Mouse (Mus musculus) hindbrain, embryonic 11.5 days (tissue): Measurements from ENCODE around the gene Mzf1. TPM values are rescaled to one million over a fixed set of nuclear protein-coding genes. Genes with fewer than 3 reads are reported as not detected.

Experiments
- ATAC-seq: fragments of 200-750 bp; cut with Nextera tagmentation; 2 replicates; pipeline ENCODE4 v1.8.0; 2017; ENCODE audit warnings: mild to moderate bottlenecking, moderate TSS enrichment, moderate library complexity; ENCODE audit not compliant: low FRiP score
- DNase-seq: peaks from one replicate; pipeline ENCODE4 v3.0.0-alpha.2; 2015; ENCODE audit warnings: low spot score
- H3K27ac ChIP-seq: fragments of 300-500 bp; sonication (generic); 2 replicates; pipeline ENCODE4 v1.5.1; 2014; ENCODE audit warnings: mild to moderate bottlenecking, low read depth, low read length
- H3K27me3 ChIP-seq: fragments of 300-500 bp; sonication (generic); 2 replicates; pipeline ENCODE4 v1.6.1; 2014; ENCODE audit warnings: mild to moderate bottlenecking, low read length, moderate library complexity, mixed read lengths; ENCODE audit not compliant: control insufficient read depth, insufficient read depth
- H3K36me3 ChIP-seq: fragments of 300-500 bp; sonication (generic); 2 replicates; pipeline ENCODE4 v1.6.1; 2014; ENCODE audit warnings: mild to moderate bottlenecking, low read length, moderate library complexity, mixed read lengths; ENCODE audit not compliant: control insufficient read depth, insufficient read depth
- H3K4me1 ChIP-seq: fragments of 300-500 bp; sonication (generic); replicated peaks from 2 replicates; pipeline ENCODE4 v1.6.1; 2014; ENCODE audit warnings: low read length, mixed read lengths; ENCODE audit not compliant: control insufficient read depth, insufficient read depth
- H3K4me2 ChIP-seq: fragments of 300-500 bp; sonication (generic); replicated peaks from 2 replicates; pipeline ENCODE4 v1.6.1; 2014; ENCODE audit warnings: mild to moderate bottlenecking, low read depth, low read length
- H3K4me3 ChIP-seq: fragments of 300-500 bp; sonication (generic); 2 replicates; pipeline ENCODE4 v1.5.1; 2014; ENCODE audit warnings: low read depth, low read length
- H3K9ac ChIP-seq: fragments of 300-500 bp; sonication (generic); 2 replicates; pipeline ENCODE4 v1.6.1; 2014; ENCODE audit warnings: low read depth, low read length
- H3K9me3 ChIP-seq: fragments of 300-500 bp; sonication (generic); 2 replicates; pipeline ENCODE4 v1.6.1; 2016; ENCODE audit warnings: low read length; ENCODE audit not compliant: control insufficient read depth
- WGBS: fragments of 180-500 bp; shearing (Covaris S2); extraction: QIAGEN DNeasy Blood & Tissue Kit; methylation state at CpG from one replicate; pipeline ENCODE4 v1.1.7; 2014; 5-methylcytosine and 5-hydroxymethylcytosine counted together
- polyA plus RNA-seq: library from polyadenylated mRNA; unstranded; fragments of >200 nt; fragmentation: Nextera tagmentation; extraction: Ambion mirVana; gene quantifications from 2 replicates; pipeline ENCODE4 v1.2.1, GENCODE M21; 2014

The Mzf1 gene
- polyA plus RNA-seq, 1 experiment from 2014 or later: 2.4 TPM

GRCm38 (mm10) chr7:13001584-13001983, 53.0 kb downstream of the Mzf1 start:
- Histone ChIP-seq H3K36me3 (peaks cover 6% of the 10 kb centered on the region; the same call in 1 of the 2 replicates), H3K27ac (no peak overlapping the region), H3K27me3 (no peaks in the 10 kb centered on the region), H3K9me3 (no peaks in the 10 kb centered on the region), H3K4me1 (no peaks in the 10 kb centered on the region), H3K4me2 (no peak overlapping the region), H3K9ac (no peak overlapping the region), H3K4me3 (no peak overlapping the region)
- 70% methylated on average over 1 of the region's 1 CpGs for WGBS
- DNase-seq (no peak), ATAC-seq (no peak)

DNA sequence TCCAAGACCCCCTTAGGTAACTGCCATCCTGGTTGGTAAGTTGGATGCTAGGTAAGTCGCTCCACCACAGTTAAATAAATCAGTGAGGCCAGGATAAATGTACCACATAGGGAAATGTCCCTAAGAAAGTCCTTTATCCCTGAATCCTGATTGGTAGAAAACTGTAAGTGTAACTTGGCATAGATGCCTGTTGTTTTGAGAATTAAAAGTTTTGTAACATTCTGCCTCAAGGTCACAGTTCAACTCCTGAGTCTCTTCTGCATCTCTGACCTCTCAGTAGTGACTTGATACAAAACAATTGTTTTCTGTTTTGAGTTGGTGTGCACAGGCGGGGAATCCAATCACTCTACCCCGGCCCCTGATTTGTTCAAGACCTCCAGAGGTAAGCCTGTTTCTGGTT, 55.7 kb downstream of the Mzf1 start, which contains the start of gene Trim28:
Gene Trim28 (plus strand): TSS at position 264 of the 400 bp plus-strand sequence.
- no peaks in the 10 kb centered on the region for H3K36me3 ChIP-seq
- H3K4me1 ChIP-seq: no peaks in the 10 kb centered on the region
- H3K9me3 ChIP-seq: no peaks in the 10 kb centered on the region
- no peak within 1 kb of the TSS for H3K4me3 ChIP-seq
- no peak within 1 kb of the TSS for H3K9ac ChIP-seq
- ATAC-seq (no peak), DNase-seq (no peak)
- no peak within 1 kb of the TSS for H3K4me2 ChIP-seq
- H3K27ac ChIP-seq: no peak within 1 kb of the TSS
- 89% methylated on average over 3 of the region's 3 CpGs for WGBS
- no peaks in the 10 kb centered on the region for H3K27me3 ChIP-seq

DNA sequence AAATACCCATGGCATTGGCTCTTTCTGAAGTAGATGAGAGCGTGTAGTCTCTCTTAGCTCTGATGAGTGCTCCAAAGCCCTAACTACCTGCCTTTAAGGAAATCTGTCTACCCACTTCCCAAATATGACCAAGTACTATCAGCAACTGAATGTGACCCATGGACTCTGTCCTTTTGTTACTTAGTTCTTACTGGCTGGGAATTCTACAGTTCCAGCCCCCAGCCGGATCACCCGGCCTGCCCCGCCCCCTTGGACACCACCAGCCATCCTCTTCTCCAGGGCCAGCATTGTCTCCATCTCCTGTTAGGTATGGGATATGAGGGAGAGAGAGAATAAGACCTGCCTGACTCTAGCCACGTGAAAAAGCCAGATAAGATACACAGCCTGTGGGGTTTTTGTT, 56.5 kb downstream of the Mzf1 start, which contains the start of gene Slc27a5:
Gene Slc27a5 (minus strand): TSS at position 140 of the 400 bp plus-strand sequence.
- no peak within 1 kb of the TSS for H3K27ac ChIP-seq
- DNase-seq (no peak), ATAC-seq (no peak)
- no peak within 1 kb of the TSS for H3K9ac ChIP-seq
- no peak within 1 kb of the TSS for H3K4me2 ChIP-seq
- H3K36me3 ChIP-seq: no peaks in the 10 kb centered on the region
- no peaks in the 10 kb centered on the region for H3K4me1 ChIP-seq
- no peaks in the 10 kb centered on the region for H3K27me3 ChIP-seq
- H3K4me3 ChIP-seq: no peak within 1 kb of the TSS
- no peaks in the 10 kb centered on the region for H3K9me3 ChIP-seq
- 82% methylated on average over 5 of the region's 5 CpGs for WGBS

DNA sequence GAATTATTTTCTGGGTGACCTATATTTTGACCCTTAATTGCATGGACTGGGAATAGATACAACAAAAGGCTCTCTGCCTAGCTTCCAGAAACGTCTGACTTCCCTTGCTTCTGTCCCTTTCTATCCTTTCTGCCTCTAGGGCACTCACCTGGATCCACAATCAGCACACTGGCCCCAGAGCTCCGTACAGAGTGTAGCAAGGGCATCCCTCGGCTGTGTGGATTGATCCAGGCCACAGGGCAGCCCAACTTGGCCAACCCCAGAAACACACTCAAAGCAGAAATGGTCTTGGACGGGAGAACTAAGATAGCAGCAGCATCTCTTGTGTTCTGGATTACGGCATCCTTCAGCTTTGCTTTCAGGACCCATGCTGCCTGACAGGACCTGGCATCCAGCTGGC, 57.3 kb downstream of the Mzf1 start:
- Histone ChIP-seq H3K4me2 (no peak overlapping the region), H3K4me1 (no peaks in the 10 kb centered on the region), H3K27ac (no peak overlapping the region), H3K36me3 (no peaks in the 10 kb centered on the region), H3K27me3 (no peaks in the 10 kb centered on the region), H3K9ac (no peak overlapping the region), H3K9me3 (no peaks in the 10 kb centered on the region), H3K4me3 (no peak overlapping the region)
- WGBS: 75% methylated on average over 5 of the region's 5 CpGs
- ATAC-seq (no peak), DNase-seq (no peak)

GRCm38 (mm10) chr7:12995862-12996261, 58.7 kb downstream of the Mzf1 start:
- Histone ChIP-seq H3K4me2 (no peak overlapping the region), H3K9me3 (no peaks in the 10 kb centered on the region), H3K4me3 (no peak overlapping the region), H3K27ac (no peak overlapping the region), H3K27me3 (no peaks in the 10 kb centered on the region), H3K36me3 (no peaks in the 10 kb centered on the region), H3K9ac (no peak overlapping the region), H3K4me1 (no peaks in the 10 kb centered on the region)
- DNase-seq (no peak), ATAC-seq (no peak)

GRCm38 (mm10) chr7:12993148-12993547, 61.4 kb downstream of the Mzf1 start:
- DNase-seq: no peak
- no peak for ATAC-seq
- H3K4me2 ChIP-seq: no peak overlapping the region
- no peak overlapping the region for H3K27ac ChIP-seq
- H3K4me1 ChIP-seq: no peaks in the 10 kb centered on the region
- WGBS: 92% methylated on average over 10 of the region's 10 CpGs
- H3K4me3 ChIP-seq: no peak overlapping the region
- no peak overlapping the region for H3K9ac ChIP-seq
- H3K36me3 ChIP-seq: no peaks in the 10 kb centered on the region
- H3K27me3 ChIP-seq: no peaks in the 10 kb centered on the region
- no peaks in the 10 kb centered on the region for H3K9me3 ChIP-seq

Other genes starting within 250 kb of the Mzf1 start
- gene Zfp329, start 235.9 kb downstream of the Mzf1 start, polyA plus RNA-seq: 18.7 and 25.5 TPM in 2 replicates
- gene Zfp110, start 220.0 kb downstream of the Mzf1 start, polyA plus RNA-seq: 29.9 and 32.6 TPM in 2 replicates
- 6.1 TPM in 2 replicates for gene Zfp128, start 173.6 kb downstream of the Mzf1 start, polyA plus RNA-seq
- gene Zscan22, start 156.9 kb downstream of the Mzf1 start, polyA plus RNA-seq: 19.1 and 19.9 TPM in 2 replicates
- gene Rps5, start 132.5 kb downstream of the Mzf1 start, polyA plus RNA-seq: 842 and 852 TPM in 2 replicates
- gene Rnf225, start 127.3 kb downstream of the Mzf1 start, polyA plus RNA-seq: 0.50 and 0.66 TPM in 2 replicates
- 7.4 and 8.0 TPM in 2 replicates for gene Zfp324, start 88.9 kb downstream of the Mzf1 start, polyA plus RNA-seq
- 8.5 and 11.7 TPM in 2 replicates for gene Zfp446, start 76.9 kb downstream of the Mzf1 start, polyA plus RNA-seq
- not detected in 2 replicates for gene Slc27a5, start 56.6 kb downstream of the Mzf1 start, polyA plus RNA-seq
- 427 and 438 TPM in 2 replicates for gene Trim28, start 55.6 kb downstream of the Mzf1 start, polyA plus RNA-seq
- 25.0 and 25.3 TPM in 2 replicates for gene Zbtb45, start 44.7 kb downstream of the Mzf1 start, polyA plus RNA-seq
- gene Chmp2a, start 20.0 kb downstream of the Mzf1 start, polyA plus RNA-seq: 154 and 157 TPM in 2 replicates
- 147 and 173 TPM in 2 replicates for gene Ube2m, start 16.5 kb downstream of the Mzf1 start, polyA plus RNA-seq
- gene Vmn1r85, start 40.4 kb upstream of the Mzf1 start, polyA plus RNA-seq: 0.05 TPM in 1 of 2 replicates, not detected in the other
- gene Vmn1r86, start 65.2 kb upstream of the Mzf1 start, polyA plus RNA-seq: not detected in 2 replicates
- not detected in 2 replicates for gene Vmn1r87, start 85.4 kb upstream of the Mzf1 start, polyA plus RNA-seq
- not detected in 2 replicates for gene Vmn1r88, start 104.8 kb upstream of the Mzf1 start, polyA plus RNA-seq
- gene Vmn1r89, start 158.3 kb upstream of the Mzf1 start, polyA plus RNA-seq: not detected in 2 replicates
- 107 and 113 TPM in 2 replicates for gene Lig1, start 222.5 kb upstream of the Mzf1 start, polyA plus RNA-seq
- gene Zswim9, start 224.0 kb upstream of the Mzf1 start, polyA plus RNA-seq: 4.9 and 6.7 TPM in 2 replicates